Mouse (Mus musculus) heart, postnatal 25 days (tissue): ENCODE measurements around the gene Psmc6. TPM values are rescaled to one million over a fixed set of nuclear protein-coding genes. Genes with fewer than 3 reads are reported as not detected.
A peak's percentile ranks its signal among the peaks of the same experiment; 100 is the strongest.

Experiments
- DNase-seq: peaks from one replicate; pipeline ENCODE4 v3.0.0; 2022; ENCODE audit warnings: low spot score
- intact Hi-C: fragments of 180-260 bp; cut with DNase I; formaldehyde crosslinking; loops from one replicate; pipeline ENCODE4 v1.15.1; 2025
- total RNA-seq, 2 experiments: library from RNA; stranded (reverse); gene quantifications; 2 replicates each; pipeline ENCODE4 v1.2.3; 2021

The Psmc6 gene
- total RNA-seq, 2 experiments from 2014 or later, result 91.3 to 94.0 TPM

DNA sequence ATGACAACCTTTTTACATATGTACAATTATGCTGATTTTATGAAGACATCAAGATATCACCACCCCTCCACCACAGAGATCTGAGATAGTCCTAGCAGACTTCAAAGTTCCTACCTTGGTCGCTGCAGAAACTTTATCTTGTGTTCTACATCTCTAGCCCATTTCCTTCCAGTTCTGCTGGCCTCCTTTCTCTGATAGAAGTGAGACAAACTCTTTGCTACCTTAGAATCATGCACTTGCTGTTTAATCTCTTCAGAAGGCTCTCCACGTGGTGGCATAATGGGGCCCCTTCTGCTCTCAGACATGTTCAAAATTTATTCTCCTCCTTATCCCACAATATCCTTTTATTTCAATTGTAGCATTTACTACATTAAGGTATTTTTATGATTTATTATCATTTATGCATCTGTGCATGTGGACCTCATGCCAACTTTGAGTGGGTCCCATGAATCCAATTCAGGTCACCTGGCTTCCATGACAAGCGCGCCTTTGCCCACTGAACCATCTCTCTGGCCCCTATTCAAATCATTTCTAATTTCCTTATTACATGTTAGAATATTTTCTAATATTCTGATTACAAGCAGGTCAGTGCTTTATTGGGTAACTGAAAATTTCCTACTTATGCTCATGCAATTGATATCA, 1.4 kb upstream of the Psmc6 start:
- intact Hi-C loops, result no loop called here
- no peak for DNase-seq

- intact Hi-C loops, result no loop called here
These were observed 485 bp upstream of the Psmc6 start for GRCm38 (mm10) chr14:45329018-45329588.

DNA sequence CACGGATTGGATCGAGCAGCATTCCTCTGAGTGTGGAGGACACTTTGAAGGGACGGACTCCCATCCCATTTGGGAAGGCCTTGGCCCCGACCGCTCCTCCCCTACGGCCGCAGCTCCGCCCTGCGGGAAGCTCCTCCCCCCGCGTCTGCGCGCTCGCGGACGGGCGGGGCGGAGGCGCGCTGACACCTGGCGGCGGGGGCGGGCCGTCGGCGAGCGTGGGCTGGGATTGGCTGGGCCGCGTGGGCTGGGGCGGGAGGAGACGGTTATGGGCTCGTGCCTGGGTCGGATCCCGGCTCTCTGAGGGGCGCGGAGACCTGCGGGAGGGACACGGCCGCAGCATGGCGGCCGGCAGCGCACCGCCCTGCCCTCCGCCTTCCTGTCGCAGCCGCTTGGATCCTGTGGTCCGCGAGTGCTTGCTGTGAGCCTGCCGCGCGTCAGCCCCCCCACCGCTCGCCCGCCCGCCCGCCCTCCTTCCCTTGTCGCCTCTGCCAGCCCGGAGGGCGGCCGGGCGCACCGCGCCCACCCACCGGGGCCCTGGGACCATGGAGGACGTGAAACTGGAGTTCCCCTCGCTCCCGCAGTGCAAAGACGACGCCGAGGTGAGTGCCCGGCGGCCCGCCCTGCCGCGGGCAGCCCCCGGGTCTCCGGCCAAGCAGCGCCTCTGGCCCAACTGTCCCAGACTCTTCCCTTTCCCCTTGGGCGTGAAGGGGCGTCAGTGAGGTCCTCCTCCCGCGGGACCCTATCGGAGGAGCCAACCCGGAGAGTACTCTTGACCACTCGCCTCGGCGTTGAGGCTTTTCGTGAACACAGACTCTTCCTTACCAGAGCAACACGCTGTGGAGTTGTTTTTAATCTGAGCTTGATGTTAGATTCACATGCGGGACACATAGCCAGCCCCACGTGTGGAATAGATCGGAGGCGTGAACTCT, 21.6 kb downstream of the Psmc6 start, which contains the start of gene Styx:
Gene Styx, plus strand, starts transcription at position 163 of the 929 bp plus-strand sequence.
- peak; percentile 95 for DNase-seq
- intact Hi-C loops, result no loop called here

More at GRCm38 (mm10) chr14:45329018-45329588, 485 bp upstream of the Psmc6 start:
- DNase-seq, result no peak

- intact Hi-C loops, result no loop called here
- DNase-seq, result peak; percentile 32
These were observed 34.9 kb downstream of the Psmc6 start for GRCm38 (mm10) chr14:45364211-45365195.

DNA sequence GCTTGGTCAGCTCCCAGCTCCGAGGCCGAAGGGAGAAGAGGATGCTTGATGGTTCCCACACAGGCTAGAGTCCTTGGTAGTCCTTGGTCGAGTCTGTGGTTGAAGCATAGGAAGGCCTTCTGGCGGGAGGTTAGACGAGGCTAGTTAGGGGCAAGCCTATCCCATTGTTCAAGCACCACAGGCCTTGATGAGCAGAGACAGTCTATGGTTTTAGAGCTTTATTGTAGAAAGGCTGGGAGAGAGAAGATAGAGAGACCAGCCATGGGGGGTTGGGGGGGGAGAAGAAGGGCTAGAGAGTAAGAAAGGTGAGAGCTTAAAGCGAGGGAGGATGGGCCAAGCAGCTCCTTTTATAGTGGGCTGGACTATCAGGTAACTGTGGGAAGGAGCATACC, 35.6 kb downstream of the Psmc6 start:
- intact Hi-C loops, result no loop called here
- DNase-seq, result no peak

- intact Hi-C loops, result no loop called here
- DNase-seq, result no peak
These were observed 49.2 kb downstream of the Psmc6 start for GRCm38 (mm10) chr14:45378771-45379170.

GRCm38 (mm10) chr14:45380756-45381155, 51.2 kb downstream of the Psmc6 start:
- DNase-seq, result no peak
- intact Hi-C loops, result no loop called here

- intact Hi-C loops, result no loop called here
These were observed 53.3 kb downstream of the Psmc6 start for GRCm38 (mm10) chr14:45382912-45383311.

GRCm38 (mm10) chr14:45385596-45385995, 56.0 kb downstream of the Psmc6 start:
- no peak for DNase-seq
- intact Hi-C loops, result no loop called here

More at GRCm38 (mm10) chr14:45382912-45383311, 53.3 kb downstream of the Psmc6 start:
- DNase-seq, result no peak

GRCm38 (mm10) chr14:45387480-45387879, 57.9 kb downstream of the Psmc6 start:
- intact Hi-C loops, result no loop called here
- no peak for DNase-seq

DNA sequence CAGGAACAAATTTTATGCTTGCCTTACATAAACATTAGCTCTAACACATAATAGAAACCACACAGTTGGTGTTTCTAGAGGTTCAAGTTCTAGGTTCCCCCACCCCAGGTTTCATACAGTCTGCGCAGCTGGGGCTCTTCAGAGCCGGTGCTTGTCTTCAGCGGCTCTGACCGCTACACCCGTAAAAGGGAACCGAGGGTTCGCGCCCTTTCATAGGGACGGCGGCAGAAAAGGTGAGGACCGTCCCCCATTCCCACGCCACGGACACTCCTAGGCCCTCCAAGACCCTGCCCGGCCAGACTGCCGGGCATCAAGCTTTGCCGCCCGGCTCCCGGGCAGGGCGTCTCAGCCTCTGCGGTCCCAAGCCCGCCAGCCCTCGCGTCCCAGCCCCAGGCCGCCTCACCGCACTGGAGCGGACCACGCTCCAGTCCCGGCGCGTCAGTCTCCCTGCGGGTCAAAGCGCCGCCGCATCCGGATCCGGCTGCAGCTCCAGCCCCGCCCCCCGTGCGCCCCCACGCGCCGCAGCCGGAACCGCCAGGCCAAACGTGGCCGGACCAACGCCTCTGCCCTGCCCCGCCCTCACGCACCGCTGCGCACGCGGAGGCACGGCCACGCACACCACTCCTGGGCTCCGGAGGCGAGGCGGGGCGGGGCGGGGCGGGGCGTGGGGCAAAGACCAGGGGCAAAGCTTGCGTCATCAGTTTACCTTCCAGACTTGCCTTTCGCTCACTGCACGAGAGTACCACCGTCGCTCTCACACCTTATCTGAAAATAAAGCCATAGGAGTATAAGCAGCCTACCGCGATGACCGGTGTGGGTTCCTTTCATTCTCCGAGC, 59.0 kb downstream of the Psmc6 start:
- peak; percentile 85 for DNase-seq
- intact Hi-C loops, result no loop called here

DNA sequence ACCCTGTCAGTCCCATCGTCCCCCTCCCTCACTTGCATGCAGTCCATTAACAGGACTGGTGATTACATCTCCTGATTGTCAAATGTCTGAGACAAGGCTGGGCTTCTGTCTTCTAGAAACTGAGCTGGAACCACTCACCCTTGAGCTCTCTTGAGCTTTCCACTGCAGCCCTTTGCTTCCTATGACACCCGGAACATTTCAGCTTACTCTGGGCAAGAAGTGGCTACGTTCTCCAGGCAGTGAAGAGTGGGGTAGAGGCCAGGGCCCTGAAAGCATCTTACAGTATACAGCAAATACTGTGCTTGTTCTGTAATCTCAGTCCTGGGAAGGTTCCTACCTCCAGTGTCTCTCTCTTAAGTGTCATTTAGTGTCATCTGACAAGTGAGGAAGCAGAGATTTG, 59.6 kb downstream of the Psmc6 start:
- DNase-seq, result no peak
- intact Hi-C loops, result no loop called here

Other genes with a start within 250 kb of the Psmc6 start
- 1 to 10 TPM; 4.3 to 4.9 TPM for gene Gpr137c, start 110.1 kb upstream of the Psmc6 start, total RNA-seq
- gene Txndc16, start 109.5 kb upstream of the Psmc6 start, total RNA-seq, result 10 to 100 TPM; 11.0 to 13.2 TPM
- gene Ero1l, start 11.0 kb upstream of the Psmc6 start, total RNA-seq, result 10 to 100 TPM; 24.5 to 25.6 TPM
- 10 to 100 TPM; 26.3 to 28.1 TPM for gene Styx, start 21.3 kb downstream of the Psmc6 start, total RNA-seq
- gene Gnpnat1, start 75.1 kb downstream of the Psmc6 start, total RNA-seq, result 10 to 100 TPM in 1 of 2 experiments, 1 to 10 TPM in 1; 9.3 to 11.5 TPM
- 100 to 1,000 TPM; 253 to 256 TPM for gene Fermt2, start 200.3 kb downstream of the Psmc6 start, total RNA-seq